Mouse (Mus musculus) 3T3-L1 (cell line): Measurements from ENCODE around the gene Arhgap40.

Experiments used
- DNase-seq: peaks from one replicate; pipeline ENCODE4 v3.0.0-alpha.2; 2015; ENCODE audit warnings: low read depth, low spot score

Arhgap40 gene

GRCm38 (mm10) chr2:158512528-158512927 lies at the start of gene Arhgap40:
Gene Arhgap40, plus strand, starts transcription at chr2:158512796.
- no peak for DNase-seq

- no peak for DNase-seq
Observed at GRCm38 (mm10) chr2:158474159-158474558, 38.4 kb upstream of the Arhgap40 start.

- no peak for DNase-seq
Observed at GRCm38 (mm10) chr2:158477640-158478039, 35.0 kb upstream of the Arhgap40 start.

GRCm38 (mm10) chr2:158498457-158498856 lies 14.1 kb upstream of the Arhgap40 start:
- no peak for DNase-seq

DNA sequence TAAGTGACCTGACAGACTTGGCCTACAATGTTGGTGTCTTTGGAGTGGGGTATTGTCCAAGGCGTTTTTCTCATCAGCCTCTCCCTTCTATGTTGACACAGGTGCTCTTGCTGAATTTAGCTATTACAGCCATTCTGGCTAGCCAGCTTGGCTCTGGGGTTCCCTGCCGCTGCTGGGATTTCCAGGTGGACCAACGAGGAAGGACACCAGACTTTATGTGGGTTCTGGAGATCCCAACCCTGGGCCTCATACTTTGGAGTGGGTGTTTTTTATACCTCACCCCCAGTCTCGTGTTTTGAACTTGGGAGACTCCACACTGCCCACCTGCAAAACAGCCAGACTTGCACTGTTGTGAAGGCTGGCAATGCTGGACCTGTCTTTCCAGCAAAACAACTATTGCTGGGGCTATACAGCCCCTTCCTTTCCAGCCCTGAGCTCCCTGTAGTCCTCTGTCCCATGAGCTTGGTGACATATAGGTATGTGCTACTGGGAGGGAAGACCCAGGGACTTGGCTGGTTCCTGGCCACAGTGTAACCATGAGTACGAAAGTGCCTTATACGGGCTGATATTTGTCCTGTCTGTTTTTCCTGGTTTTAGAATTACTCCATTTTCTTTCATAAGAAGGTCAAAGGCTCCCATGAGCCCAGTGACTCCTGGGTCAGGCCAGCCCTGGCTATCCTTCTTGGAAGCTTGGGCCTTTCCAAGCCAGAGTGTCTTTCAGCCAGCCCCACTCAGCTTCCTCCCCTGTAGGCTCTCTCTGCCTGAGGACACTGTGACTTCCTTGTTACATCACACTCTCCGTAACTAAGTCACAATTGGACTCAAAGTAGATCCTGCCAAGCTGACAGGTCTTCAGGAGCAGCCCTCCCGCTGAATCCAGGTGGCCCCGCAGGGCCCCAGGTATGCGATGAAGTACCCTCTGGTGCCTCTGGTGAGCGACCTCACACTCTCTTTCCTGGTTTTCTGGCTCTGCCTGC lies 10.5 kb upstream of the Arhgap40 start, which contains the start of gene Adig:
Gene Adig, plus strand, starts transcription at position 777 of the 977 bp plus-strand sequence.
- DNase-seq = no peak

DNA sequence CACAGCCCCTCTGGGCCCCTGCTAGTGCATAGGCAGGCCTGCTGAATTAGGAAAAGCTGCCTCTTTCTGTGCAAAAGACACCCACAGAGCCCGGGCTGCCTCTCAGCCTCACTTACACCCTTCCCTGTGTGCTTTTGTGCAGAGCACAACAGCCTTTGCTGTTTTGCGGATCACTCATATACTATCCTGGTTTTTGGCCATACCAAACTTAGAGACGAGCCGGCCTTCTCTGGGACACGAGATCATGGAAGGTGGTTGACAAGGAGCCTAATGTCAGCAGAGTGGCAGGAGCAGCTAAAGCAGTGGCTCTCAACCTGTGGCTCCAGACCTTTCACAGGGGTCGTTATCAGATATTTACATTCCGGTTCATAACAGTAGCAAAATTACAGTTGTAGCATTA lies 9.4 kb upstream of the Arhgap40 start:
- DNase-seq = no peak

DNA sequence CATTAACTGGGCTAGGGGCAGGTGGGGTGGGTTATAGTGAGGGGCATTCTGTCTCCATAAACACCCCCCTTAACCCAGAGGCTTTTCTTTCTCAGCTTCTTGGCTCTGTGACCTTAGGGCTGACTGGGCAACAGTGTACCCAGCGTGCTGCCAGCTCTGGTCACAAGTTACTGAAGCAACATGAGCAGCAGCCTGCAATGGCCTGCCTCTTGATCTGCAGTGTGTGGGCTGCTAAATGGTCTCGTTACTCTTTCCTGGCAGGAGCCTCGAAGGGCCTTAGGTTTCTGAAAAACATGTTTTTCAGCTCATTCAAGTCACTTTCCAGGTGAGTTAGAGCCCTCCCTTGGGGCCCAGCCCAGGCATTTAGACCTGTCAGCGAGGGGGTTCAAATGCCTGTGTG lies 8.9 kb upstream of the Arhgap40 start:
- no peak for DNase-seq

GRCm38 (mm10) chr2:158506475-158506874 lies 6.1 kb upstream of the Arhgap40 start:
- DNase-seq = no peak

DNA sequence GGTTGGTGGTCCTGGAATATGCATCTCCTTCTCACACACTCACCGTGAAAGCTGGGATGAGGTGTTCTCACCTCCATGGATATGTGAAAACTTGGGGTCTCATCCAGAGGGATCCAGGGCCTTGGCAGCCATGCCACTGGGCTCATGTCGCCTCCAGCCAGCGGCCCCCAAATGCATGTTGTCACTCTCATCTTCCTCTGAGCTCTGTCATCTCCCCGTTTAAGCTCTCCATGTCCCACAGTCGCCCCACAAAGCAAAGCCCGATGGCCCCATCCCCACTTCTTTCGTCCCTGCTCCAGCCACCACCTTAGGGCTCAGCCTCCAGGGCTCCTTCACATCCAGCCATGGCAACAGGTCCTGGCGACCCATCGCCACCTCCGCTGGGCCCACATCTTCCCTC lies 5.5 kb upstream of the Arhgap40 start:
- no peak for DNase-seq

DNA sequence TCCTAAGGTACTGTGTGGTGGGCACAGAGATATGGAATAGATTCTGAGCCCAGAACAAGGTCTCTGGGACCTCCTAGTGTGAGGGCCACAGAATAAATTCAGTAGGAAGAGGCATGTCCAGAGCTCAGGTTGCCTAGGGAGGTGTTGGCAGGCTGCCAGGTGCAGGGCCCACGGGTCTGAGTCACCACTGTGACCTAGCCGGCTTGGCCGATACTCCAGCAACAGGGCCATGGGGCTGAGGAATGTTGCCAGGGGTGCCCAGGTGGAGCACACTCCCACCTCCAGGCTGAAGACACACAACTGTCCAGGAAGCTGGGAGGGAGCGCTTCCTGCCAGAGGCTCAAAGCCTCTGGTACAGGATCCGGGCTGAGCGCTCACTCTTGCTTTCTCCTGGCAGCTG lies 1.9 kb upstream of the Arhgap40 start:
- DNase-seq = peak; percentile 78

DNA sequence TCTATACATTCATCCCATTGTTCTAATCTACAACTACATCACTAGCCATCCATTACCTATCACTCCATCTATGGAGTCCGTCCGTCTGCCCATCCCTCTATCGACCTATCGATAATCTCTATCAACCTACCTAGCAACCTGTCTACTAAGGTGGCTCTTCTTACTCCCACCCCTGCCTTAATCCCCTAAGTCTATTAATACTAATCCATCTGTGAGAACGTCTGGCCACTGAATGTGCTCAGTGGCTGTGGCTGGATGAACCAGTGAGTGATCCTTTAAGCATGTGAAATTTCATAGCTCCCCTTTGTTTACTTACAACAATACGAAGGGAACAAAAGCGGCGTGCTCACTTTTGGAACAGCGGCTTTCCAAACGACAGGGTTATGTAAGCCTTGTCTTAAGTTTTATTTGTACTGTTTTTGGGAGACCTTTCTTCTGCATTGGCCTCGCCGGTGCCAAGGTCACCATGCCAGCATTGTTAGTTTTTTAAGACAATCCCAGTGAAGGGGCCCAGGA lies 1.3 kb downstream of the Arhgap40 start:
- DNase-seq = no peak

GRCm38 (mm10) chr2:158518583-158518982 lies 6.0 kb downstream of the Arhgap40 start:
- peak; percentile 70 for DNase-seq

DNA sequence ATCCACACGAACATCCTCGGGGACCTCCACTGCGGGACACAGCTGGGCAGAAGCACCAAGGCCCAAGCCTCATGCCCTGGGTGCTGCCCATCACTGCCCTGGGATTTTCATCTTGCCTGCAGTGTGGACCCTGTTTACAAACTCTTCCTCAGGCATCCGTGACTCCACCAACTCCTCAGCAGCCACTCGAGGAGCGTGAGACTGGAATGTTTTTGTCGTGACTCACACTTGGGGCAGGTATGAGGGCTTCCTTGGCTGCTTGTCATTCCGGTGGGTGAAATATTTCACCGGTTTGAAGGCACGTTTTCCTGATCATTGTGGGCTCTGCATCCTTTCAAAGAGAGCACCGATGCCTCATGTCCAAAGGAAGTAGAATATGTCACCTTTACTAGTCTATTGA lies 6.5 kb downstream of the Arhgap40 start:
- peak; percentile 69 for DNase-seq

GRCm38 (mm10) chr2:158519800-158520199 lies 7.2 kb downstream of the Arhgap40 start:
- DNase-seq = no peak

DNA sequence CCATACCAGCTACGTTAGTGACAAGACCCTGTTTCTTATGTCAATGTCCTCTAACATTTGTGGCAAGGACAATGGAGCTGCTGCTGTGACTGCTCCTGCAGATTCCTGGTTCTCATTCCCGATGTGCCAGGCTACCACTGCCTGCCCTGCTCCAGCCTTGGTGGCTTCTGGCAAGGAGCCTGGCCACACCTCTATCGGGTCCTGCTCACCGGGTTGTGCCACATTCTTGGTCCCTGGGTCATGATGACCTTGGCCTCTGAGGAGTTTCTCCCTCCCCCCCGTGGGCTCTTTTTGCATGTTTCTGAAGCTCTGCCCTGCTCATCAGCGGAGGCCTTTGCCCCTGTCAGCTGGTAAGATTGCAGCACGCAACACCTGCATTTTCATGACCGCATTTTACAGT lies 10.5 kb downstream of the Arhgap40 start:
- DNase-seq = no peak

- no peak for DNase-seq
Observed at GRCm38 (mm10) chr2:158524129-158524860, 11.7 kb downstream of the Arhgap40 start.

DNA sequence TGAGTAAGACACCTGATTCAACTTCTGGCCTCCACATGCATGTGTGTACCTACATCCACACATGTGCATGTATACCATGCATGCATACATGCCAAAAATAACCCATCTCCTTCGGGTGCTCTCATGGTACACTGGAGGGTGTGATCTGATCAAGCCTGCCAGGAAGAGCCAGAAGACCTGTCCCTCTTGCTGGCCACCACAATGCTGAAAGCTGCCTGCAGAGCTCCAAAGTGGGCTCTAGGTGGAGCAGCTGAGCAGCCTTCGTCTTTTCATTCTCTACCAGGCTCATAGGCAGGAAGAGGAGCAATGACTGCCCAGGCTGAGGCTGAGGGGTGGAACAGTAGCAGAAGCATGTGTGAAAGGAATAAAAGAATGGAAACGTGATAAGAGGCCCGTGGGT lies 21.5 kb downstream of the Arhgap40 start:
- peak; percentile 83 for DNase-seq

DNA sequence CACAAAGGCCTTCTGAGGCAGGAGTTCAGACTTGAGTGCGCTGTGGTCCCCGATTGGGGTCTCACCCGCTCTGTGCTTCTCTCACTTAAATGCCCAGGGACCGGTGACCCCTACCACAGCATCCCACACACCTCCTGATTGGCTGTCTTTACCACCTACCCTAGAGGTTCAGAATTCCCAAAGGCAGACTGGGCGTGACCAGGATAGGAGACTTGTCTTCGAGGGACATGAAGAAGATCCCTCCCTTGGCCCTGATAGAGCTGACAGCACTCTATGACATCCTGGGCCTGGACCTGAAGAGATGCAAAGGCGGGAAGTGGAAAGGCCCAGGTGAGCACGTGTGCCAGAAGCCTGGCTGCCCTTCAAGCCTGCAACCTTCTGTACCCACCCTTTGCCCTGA lies 22.0 kb downstream of the Arhgap40 start:
- DNase-seq = no peak

- DNase-seq = no peak
Observed at GRCm38 (mm10) chr2:158539433-158540305, 27.1 kb downstream of the Arhgap40 start.

GRCm38 (mm10) chr2:158541286-158541685 lies 28.7 kb downstream of the Arhgap40 start:
- no peak for DNase-seq

GRCm38 (mm10) chr2:158545266-158545665 lies 32.7 kb downstream of the Arhgap40 start:
- no peak for DNase-seq
